Mouse (Mus musculus) G1E (cell line): ENCODE results near the gene Depdc1a.

ENCODE experiments used
- CTCF ChIP-seq: IDR thresholded peaks from 2 replicates; pipeline ENCODE4 v1.5.1; 2012; ENCODE audit warnings: low read depth, low read length, inconsistent platforms, mixed read lengths
- GATA1 ChIP-seq: IDR thresholded peaks from 2 replicates; pipeline ENCODE4 v1.6.1; 2012; ENCODE audit warnings: borderline replicate concordance, low read length, inconsistent platforms, mixed read lengths

DNA sequence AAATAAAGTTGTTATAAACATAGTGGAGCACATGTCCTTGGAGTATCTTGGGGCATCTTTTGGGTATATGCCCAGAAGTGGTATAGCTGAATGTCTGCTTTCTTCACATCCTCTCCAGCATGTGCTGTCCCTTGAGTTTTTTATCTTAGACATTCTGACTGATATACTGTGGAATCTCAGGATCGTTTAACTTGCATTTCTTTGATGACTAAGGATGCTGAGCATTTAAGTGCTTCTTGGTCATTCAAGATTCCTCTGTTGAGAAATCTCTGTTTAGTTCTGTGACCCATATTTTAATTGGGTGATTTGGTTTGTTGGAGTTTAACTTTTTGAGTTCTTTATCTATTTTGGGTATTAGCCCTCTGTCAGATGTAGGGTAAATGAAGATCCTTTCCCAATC, 19.8 kb upstream of the Depdc1a start:
- TF ChIP-seq GATA1 (no peak), CTCF (no peak)
